15 mouse cellular contexts compared by ENCODE assay signal in genomic region chr13:37358112-37358511, GRCm38 (mm10).
"Had no signal": no experiment of that assay in that cellular context is flagged by ENCODE, and none has a peak within 500 bp of the region (broad histone marks: within the 10 kb centered on the region; RNA-seq: fewer than 3 reads in every experiment).

No protein-coding gene starts in this region.

- H3K4me3 ChIP-seq: layer of hippocampus, adult 2 months; limb, embryonic 12.5 days; midbrain, embryonic 12.5 days; neural tube, embryonic 13.5 days; stomach, embryonic 15.5 days had no signal

- H3K4me1 ChIP-seq: limb, embryonic 12.5 days; midbrain, embryonic 12.5 days; neural tube, embryonic 13.5 days had no signal

- H3K9ac ChIP-seq: limb, embryonic 12.5 days; liver, embryonic 14.5 days; midbrain, embryonic 12.5 days; neural tube, embryonic 13.5 days; stomach, embryonic 15.5 days had no signal

- H3K27ac ChIP-seq: layer of hippocampus, adult 2 months; limb, embryonic 12.5 days; liver, embryonic 14.5 days; midbrain, embryonic 12.5 days; neural tube, embryonic 13.5 days; stomach, embryonic 15.5 days had no signal

- H3K36me3 ChIP-seq: limb, embryonic 12.5 days; midbrain, embryonic 12.5 days; neural tube, embryonic 13.5 days; stomach, embryonic 15.5 days had no signal

- DNase-seq: lung, postnatal 10 days; retina, postnatal 1 day; right cerebral cortex, postnatal 4 days; spleen, adult 18-20 months; thymus, adult 2 months; thymus, postnatal 25 days had no signal

- H3K4me2 ChIP-seq: limb, embryonic 12.5 days; midbrain, embryonic 12.5 days; neural tube, embryonic 13.5 days; stomach, embryonic 15.5 days had no signal

- ATAC-seq: inflammation-experienced regulatory T-cells, adult 6 months; intestine, postnatal 0 days; midbrain, embryonic 16.5 days had no signal

- H3K9me3 ChIP-seq: limb, embryonic 12.5 days; midbrain, embryonic 12.5 days; neural tube, embryonic 13.5 days; stomach, embryonic 15.5 days had no signal

- H3K27me3 ChIP-seq: limb, embryonic 12.5 days; midbrain, embryonic 12.5 days; neural tube, embryonic 13.5 days; stomach, embryonic 15.5 days had no signal
